Mouse (Mus musculus) lung, embryonic 14.5 days (tissue): ENCODE measurements around the gene Pias4. TPM values are rescaled to one million over a fixed set of nuclear protein-coding genes. Genes with fewer than 3 reads are reported as not detected.

Experiments used
- ATAC-seq: fragments of 200-750 bp; cut with Nextera tagmentation; 2 replicates; pipeline ENCODE4 v1.8.0; 2017; ENCODE audit warnings: mild to moderate bottlenecking, moderate TSS enrichment, moderate library complexity; ENCODE audit not compliant: insufficient read depth
- DNase-seq: peaks from one replicate; pipeline ENCODE4 v3.0.0-alpha.2; 2015
- H3K27ac ChIP-seq: fragments of 300-500 bp; sonication (generic); 2 replicates; pipeline ENCODE4 v1.5.1; 2014; ENCODE audit warnings: low read depth, mild to moderate bottlenecking, moderate library complexity
- H3K27me3 ChIP-seq: fragments of 300-500 bp; sonication (generic); 2 replicates; pipeline ENCODE4 v1.6.1; 2014; ENCODE audit warnings: low read length, control low read depth; ENCODE audit not compliant: insufficient read depth
- H3K36me3 ChIP-seq: fragments of 300-500 bp; sonication (generic); 2 replicates; pipeline ENCODE4 v1.6.1; 2014; ENCODE audit warnings: control low read depth; ENCODE audit not compliant: insufficient read depth
- H3K4me1 ChIP-seq: fragments of 300-500 bp; sonication (generic); 2 replicates; pipeline ENCODE4 v1.6.1; 2014; ENCODE audit warnings: antibody characterized with exemption, control low read depth; ENCODE audit not compliant: insufficient read depth
- H3K4me2 ChIP-seq: fragments of 300-500 bp; sonication (generic); 2 replicates; pipeline ENCODE4 v1.6.1; 2014; ENCODE audit warnings: mild to moderate bottlenecking
- H3K4me3 ChIP-seq: fragments of 300-500 bp; sonication (generic); 2 replicates; pipeline ENCODE4 v1.5.1; 2014; ENCODE audit warnings: low read depth, low read length
- H3K9ac ChIP-seq: fragments of 300-500 bp; sonication (generic); 2 replicates; pipeline ENCODE4 v1.6.1; 2014
- H3K9me3 ChIP-seq: fragments of 300-500 bp; sonication (generic); 2 replicates; pipeline ENCODE4 v1.6.1; 2016; ENCODE audit warnings: low read depth, low read length, control low read depth
- CTCF ChIP-seq: IDR thresholded peaks from 2 replicates; pipeline ENCODE4 v1.5.1; 2016; ENCODE audit warnings: antibody characterized with exemption, low read depth
- WGBS: fragments of 180-500 bp; shearing (Covaris S2); extraction: QIAGEN DNeasy Blood & Tissue Kit; methylation state at CpG from one replicate; pipeline ENCODE4 v1.1.7; 2014; 5-methylcytosine and 5-hydroxymethylcytosine counted together
- polyA plus RNA-seq: library from polyadenylated mRNA; unstranded; fragments of >200 nt; fragmentation: Nextera tagmentation; extraction: Ambion mirVana; gene quantifications from 2 replicates; pipeline ENCODE4 v1.2.1, GENCODE M21; 2014

The Pias4 gene
- polyA plus RNA-seq, 1 experiment from 2014 or later, result 47.9 TPM

DNA sequence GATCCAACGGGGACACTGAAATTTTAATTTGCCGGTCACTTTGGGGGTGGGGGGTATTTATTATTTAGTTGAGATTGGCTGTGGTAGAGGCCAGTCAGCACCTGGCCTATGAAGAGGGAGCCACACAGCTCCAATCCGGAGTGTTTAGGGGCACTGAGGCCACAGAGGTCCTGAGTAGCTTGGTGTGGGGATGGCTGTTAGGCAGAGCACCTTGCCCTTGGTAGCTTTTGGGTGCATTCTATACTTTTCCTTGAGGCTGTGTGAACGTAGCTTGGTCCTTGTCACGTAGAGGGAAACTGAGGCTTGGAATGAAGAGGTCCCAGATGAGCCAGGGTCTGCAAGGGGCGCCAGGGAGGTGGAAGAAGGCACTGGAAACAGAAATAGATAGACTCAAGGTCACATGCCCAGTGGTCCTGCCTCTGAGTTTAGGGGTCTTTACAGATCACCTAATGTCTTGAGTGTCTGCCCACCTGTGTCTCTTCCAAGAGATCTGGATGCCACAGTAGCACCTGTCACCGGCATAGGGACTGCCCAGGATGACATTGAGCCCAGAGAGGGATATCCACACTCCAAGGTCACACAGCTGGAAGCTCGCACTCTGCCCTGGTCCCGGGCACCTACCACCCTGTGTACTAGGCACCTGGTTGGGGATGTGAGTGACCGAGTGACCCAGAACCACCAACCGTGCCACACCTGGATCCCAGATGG is 28.7 kb downstream of the Pias4 start:
- Histone ChIP-seq H3K9me3 (no peaks in the 10 kb centered on the region), H3K27me3 (peaks cover 21% of the 10 kb centered on the region), H3K4me3 (peak overlapping the region; percentile 85), H3K36me3 (peaks cover 16% of the 10 kb centered on the region), H3K27ac (peak overlapping the region; percentile 80; the same call in 1 of the 2 replicates), H3K4me2 (peak overlapping the region; percentile 94), H3K4me1 (peaks cover 26% of the 10 kb centered on the region), H3K9ac (peak overlapping the region; percentile 83)
- DNase-seq, result no peak
- WGBS, result 58% methylated on average over 11 of the region's 11 CpGs
- ATAC-seq, result no peak
- TF ChIP-seq CTCF, result no peak

DNA sequence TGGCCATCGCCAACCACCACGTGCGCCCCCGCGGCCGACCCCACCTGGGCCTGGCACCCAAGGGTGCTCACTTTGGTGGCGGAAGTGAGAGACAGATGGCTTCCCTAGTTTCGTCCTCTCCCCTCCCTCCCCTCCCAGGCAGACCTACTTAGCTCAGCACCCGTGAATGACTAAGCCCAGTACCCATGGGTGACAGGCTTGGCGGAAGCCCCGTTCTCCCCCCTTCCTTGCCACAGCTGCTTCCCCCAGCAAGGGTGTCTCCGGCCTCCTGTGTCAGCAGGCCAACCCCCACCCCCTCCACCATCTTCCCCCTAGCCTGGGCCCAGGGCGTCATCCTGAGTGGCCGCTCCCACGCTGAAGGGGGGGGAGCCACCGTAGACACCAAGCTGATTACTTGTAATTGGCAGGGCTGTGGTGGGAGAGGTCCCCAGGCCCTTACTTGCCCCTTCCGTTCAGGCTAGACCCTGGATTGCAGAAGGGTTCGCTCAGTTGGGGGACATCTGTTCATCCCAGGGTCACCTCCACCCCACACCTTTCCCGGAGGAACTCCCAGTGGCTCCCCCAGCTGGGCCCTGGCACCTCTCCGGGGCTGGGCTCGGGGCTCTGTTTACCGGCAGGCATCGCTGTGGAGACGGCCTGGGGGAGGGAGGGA is 29.5 kb downstream of the Pias4 start:
- Histone ChIP-seq H3K4me3 (peak overlapping the region; percentile 85), H3K27ac (peak overlapping the region; percentile 80), H3K4me1 (peaks cover 26% of the 10 kb centered on the region), H3K36me3 (peaks cover 9% of the 10 kb centered on the region), H3K9ac (peak overlapping the region; percentile 83), H3K27me3 (peaks cover 27% of the 10 kb centered on the region), H3K4me2 (peak overlapping the region; percentile 94), H3K9me3 (no peaks in the 10 kb centered on the region)
- DNase-seq (peak; percentile 41), ATAC-seq (no peak)
- no peak for TF ChIP-seq CTCF
- WGBS, result under 1% methylated on average over 22 of the region's 24 CpGs

DNA sequence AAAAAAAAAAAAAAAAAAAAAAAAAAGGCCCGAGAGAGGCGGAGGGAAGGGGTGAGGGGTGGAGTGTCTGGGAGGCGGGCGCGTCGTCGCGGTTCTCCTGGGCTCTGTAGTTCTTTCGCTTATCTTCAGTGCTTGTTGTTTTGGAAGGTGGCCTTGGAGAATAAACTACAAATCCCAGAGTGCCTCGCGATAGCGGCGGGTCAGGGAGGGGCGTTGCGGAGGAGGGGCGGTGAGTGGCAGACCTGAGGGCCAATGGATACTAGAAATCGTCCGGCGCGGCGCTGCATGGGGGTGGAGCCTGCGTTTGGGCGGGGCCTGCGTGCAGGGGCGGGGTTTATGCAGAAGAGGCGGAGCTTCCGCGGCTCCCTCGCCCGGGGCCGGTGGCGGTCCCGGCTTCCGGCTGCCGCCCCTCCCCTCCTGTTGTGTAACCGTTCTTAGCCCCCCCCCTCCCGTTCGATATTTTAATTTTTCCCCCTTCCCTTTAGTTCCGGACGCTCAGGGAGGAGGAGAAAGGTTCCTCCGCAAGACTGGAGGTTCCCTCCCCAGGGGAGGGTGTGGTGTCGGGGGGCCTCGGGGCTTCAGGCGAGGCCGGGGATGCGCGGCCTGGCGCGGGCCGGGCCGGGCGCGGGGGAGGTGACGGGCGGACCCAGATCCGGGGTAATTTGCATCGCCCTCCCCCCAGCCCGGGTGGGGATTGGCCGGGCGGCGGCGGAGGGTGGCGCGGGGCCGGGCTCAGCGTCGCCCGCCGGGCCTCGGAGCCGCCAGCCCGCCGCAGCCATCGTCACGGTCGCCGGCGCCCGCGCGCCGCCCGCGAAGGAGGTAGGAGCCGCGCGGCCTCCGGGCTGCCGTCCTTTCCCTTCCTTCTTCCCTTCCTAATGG is 30.2 kb downstream of the Pias4 start:
- Histone ChIP-seq H3K36me3 (peaks cover 9% of the 10 kb centered on the region; the same call in 1 of the 2 replicates), H3K4me1 (peaks cover 26% of the 10 kb centered on the region), H3K27ac (peak overlapping the region; percentile 99), H3K4me2 (peak overlapping the region; percentile 94), H3K9ac (peak overlapping the region; percentile 97), H3K9me3 (no peaks in the 10 kb centered on the region), H3K4me3 (peak overlapping the region; percentile 94), H3K27me3 (peaks cover 27% of the 10 kb centered on the region)
- DNase-seq (peak; percentile 99), ATAC-seq (peak; percentile 91)
- TF ChIP-seq CTCF, result no peak
- under 1% methylated on average over 84 of the region's 89 CpGs for WGBS

DNA sequence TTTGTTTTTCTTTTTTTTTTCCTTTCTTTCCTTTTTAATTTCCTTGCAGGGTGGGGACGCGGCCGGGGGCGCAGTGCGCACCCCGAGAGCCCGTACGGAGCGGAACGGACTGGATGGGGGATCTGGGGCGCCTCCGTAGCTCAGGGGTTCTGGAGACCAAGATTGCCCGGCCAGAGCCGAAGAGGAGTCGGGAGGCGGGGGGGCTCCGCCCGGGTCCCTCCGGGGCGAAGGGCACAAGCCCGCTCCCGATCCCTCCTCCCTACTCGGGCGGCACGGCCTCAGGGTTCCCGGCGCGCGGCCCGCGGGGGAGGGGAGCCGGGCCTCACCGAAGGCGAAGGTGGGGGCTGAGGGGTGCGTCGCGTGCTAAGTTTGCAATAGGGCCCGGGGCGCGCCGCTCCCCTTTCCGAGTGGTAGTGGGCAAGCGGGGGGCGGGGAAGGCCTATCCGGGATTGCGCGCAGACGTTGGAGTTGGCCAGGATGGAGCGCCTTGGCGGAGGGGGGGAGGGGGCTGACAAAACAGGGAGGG is 31.0 kb downstream of the Pias4 start:
- TF ChIP-seq CTCF, result no peak
- peak overlapping the region; percentile 99 for H3K4me2 ChIP-seq
- peaks cover 26% of the 10 kb centered on the region for H3K4me1 ChIP-seq
- DNase-seq, result peak; percentile 81
- H3K36me3 ChIP-seq, result peaks cover 7% of the 10 kb centered on the region; the same call in 1 of the 2 replicates
- no peaks in the 10 kb centered on the region for H3K9me3 ChIP-seq
- peaks cover 27% of the 10 kb centered on the region for H3K27me3 ChIP-seq
- peak overlapping the region; percentile 94 for H3K4me3 ChIP-seq
- WGBS, result 1% methylated on average over 45 of the region's 50 CpGs
- H3K27ac ChIP-seq, result peak overlapping the region; percentile 99
- ATAC-seq, result peak; percentile 30
- H3K9ac ChIP-seq, result peak overlapping the region; percentile 97

DNA sequence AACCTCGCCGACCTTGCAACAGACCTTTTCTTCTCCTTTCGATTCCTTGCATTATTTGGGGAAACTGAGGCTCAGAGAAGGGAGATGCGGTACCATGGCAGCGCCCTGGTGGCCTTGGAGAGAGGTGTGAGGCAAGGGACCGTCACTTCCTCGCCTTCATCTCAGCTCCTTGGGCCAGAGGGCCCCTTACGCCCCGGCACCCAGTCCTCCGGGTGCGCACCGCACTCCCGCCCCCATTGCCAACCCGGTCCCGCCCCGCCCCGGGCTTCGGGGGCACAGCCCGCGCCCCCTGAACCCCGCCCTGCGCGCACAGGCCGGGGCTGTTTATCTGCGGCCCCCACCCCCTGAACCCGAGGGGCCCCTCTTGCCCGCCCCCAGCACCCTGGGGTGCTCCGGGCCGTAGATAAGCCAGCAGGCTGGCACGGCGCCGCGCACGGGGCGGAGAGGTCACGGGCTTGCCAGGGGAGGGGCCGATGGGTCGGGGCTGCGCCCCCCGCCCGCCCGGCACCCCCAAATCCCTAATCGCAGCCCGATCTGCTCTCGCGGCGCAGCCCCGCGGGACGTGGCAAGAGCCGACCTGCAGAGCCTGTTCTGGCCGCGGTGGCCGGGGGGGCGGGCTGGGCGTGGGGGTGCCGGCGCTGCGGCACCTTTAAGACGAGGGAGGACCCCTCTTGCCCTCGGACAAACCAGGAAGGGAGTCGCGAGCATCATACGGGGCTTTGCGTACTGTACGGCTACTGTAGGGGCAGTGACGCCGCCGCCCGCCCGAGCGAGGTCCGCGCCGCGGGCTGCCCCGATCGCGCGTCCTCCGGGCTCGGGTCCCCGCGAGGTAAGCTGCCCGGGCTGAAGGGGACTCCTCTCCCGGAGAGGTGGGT is 31.7 kb downstream of the Pias4 start:
- Histone ChIP-seq H3K4me2 (peak overlapping the region; percentile 99), H3K9ac (peak overlapping the region; percentile 97), H3K27me3 (peaks cover 27% of the 10 kb centered on the region), H3K27ac (peak overlapping the region; percentile 99), H3K4me3 (peak overlapping the region; percentile 94), H3K4me1 (peaks cover 25% of the 10 kb centered on the region), H3K36me3 (0 out of 2 replicates have a peak, but pooled peaks cover 3% of the 10 kb centered on the region), H3K9me3 (no peaks in the 10 kb centered on the region)
- under 1% methylated on average over 86 of the region's 86 CpGs for WGBS
- ATAC-seq, result peak; percentile 40
- no peak for TF ChIP-seq CTCF
- peak; percentile 84 for DNase-seq
